Mouse (Mus musculus) gastrocnemius, postnatal 36 days (tissue): ENCODE data around the gene Thbs1. TPM values are rescaled to one million over a fixed set of nuclear protein-coding genes. Genes with fewer than 3 reads are reported as not detected.
A peak's percentile ranks its signal among the peaks of the same experiment; 100 is the strongest.

ENCODE experiments used
- DNase-seq, 2 experiments: peaks; one replicate each; pipeline ENCODE4 v3.0.0; 2022
- intact Hi-C: fragments of 180-260 bp; cut with DNase I; formaldehyde crosslinking; loops from one replicate; pipeline ENCODE4 v1.15.1; 2025
- long read RNA-seq, 2 experiments: library from polyadenylated mRNA; stranded (forward); transcript quantifications; one replicate each; pipeline ENCODE4 v2.0.0; 2021
- total RNA-seq, 2 experiments: library from RNA; stranded (reverse); gene quantifications; 2 replicates each; pipeline ENCODE4 v1.2.3; 2021

Thbs1 gene
- 1 to 10 TPM; 7.4 to 7.7 TPM for total RNA-seq
- long read RNA-seq, experiment 1, partial matches to known transcripts, result 2 of 2 reads
- long read RNA-seq, experiment 1, other reads (novel, unspliced or antisense), result 0 of 2 reads
- long read RNA-seq, experiment 2, result 0 reads

DNA sequence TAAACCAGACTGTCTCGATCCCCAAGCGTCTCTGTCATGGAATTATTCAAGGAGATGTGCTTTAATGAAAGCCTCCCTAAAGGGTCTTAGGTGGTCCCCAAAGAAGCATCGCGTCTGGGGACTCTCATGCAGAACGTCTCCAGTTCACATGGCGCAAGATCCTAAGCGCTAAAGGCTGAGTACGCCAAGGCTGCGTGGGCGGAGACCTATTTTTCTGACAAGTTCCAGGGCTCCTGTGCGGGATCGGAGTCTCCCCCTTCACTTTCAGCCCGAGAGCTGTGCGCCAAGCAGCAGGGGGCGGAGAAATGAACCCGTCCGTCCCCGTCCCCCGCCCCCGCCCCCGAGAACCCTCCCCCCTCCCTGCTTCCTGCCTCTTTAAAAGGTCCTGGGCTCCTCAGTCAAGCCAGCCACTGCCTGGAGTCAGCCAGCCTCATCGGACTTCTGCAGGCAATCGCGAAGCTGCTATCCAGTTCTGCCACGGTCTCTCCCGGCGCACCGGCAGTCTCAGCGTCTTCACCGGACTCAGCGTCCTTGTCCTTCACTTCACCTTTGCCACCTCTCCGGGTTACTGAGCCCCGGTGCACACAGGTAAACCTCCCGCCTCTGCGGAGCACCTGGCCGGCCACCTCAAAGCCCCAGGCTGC lies at the start of gene Thbs1:
Gene Thbs1 (plus strand): TSS at position 389 of the 644 bp plus-strand sequence.
- DNase-seq, result peak; percentile 60 to 68
- intact Hi-C loops, result loop anchor here (2.0 to 5.0 kb wide), 2 partner anchors 329 to 571 kb away; no protein-coding TSS in a partner anchor

DNA sequence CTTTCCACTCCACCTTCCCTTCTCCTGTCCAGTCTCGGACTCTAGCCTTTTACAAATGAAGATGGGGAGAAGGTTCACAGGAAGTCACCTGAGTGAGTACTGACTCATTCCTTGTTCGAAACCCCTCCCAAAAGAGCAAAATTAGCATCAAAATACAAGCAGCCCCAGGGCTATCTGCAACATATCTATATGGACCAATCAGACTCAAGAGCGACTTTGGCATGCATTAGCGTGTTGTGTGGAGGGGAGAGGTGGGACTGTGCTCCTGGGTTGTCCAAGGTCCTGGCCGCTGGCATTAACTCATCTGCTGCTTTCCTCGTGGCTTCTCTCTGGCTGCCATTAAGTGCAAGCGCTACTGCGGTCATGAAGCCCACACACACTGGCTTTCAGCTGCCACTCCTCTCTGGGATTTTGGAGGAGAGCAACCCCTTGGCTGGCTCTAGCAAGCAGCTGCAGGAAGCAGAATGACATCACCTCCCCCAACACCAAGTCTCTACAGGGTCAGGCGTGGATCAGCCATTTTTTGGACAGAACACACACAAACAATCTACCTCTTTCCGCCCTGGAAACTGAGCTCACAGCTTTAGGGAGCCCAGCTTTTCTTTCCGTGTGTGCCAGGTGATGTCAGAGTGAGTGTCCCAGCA lies 47.4 kb upstream of the Thbs1 start:
- intact Hi-C loops, result no loop called here
- peak; percentile 10 to 34 for DNase-seq

DNA sequence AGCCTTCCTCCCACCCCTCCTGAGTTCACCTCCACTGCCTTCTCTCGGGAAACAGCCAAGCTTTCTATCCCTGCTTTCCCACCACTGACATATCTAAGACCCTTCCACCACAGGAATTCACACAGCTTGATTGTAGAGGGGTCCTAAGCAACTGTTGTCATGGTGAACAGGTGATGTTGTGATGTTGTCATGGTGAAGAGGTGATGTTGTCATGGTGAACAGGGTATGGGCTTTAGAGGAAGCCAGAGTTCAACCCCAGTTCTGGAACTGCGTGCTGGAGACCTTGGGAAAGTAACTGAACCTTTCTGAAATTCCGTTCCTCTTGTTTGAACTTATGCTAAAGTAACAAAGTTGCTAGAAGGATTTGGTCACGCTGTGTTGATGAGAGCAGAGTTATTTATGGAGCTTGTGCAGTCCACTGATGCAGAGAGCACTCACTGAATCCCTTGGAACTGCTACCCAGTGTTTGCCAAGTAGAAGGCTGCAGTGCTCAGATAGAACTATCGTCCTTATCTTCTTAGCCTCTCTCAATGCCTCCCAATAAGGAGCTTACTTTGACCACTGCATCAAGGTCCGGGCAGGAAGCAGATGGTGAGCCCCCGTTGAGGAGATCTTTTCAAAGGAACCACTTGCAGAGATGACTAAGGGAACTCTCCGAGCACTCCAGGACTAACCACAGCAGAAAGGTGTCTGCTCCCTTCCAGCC lies 45.5 kb upstream of the Thbs1 start:
- no peak for DNase-seq
- intact Hi-C loops, result no loop called here

DNA sequence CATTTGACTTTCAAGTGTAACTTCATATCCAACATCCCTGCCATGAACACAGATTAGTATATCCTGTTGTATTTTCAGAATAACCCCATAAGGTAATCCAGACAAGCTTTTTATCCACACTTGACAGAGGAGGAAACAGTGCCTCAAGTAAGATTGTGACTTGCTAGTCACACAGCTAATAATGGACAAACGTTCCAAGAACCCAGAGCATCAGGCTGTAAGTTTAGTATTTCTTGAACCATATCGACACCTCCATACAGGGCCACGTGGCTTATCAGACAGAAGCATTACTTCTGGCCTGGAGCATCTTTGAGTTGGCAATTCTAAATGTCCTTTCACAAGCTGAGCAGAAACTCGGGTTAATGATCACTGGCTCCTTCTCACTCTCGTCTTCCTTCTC lies 41.7 kb upstream of the Thbs1 start:
- no peak for DNase-seq
- intact Hi-C loops, result no loop called here

DNA sequence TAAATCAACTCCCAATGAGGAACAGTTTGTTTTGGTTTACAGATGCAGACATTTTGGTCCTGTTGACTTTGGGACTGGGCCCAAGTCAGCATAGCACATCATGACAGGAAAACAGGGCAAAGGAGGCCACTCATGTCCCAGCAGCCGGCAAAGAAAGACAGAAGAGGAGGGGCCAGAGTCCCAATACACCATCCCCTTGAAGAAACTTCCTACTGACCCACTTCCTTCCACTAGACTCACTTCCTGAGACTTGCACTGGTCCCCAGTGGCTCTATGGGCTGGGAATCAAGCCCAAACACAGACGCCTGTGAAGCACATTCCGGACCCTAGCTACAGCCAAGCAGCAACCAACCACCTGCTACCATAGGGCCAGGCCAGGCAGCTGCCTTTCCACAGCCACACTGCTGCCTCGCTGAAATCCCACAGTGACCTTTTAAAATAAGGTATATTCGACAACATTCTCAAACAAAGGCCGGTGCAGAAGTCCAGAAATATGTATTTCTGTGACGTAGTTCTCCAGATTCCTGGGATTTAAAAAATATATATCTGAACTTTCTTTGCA lies 38.8 kb upstream of the Thbs1 start:
- DNase-seq, result peak in 1 of 2 experiments; percentile 16
- intact Hi-C loops, result no loop called here

DNA sequence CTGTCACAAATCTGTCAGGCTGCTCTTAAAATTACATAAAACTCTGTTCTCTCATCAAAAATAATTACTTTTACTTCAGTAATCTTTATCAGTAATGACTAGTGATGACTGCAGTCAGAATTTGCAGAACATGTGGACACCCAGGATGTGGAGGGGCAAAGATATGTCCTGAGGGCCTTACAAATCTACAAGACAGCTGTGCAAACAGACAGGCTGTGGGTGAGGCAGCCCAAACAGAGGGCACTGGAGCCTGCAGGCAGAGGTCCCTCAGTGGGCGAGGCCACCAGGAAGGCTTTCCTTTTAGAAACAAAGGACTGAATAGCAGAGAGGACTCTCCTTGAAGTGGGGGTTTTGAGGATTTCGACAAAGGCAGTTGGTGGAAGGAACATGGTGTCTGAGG lies 37.6 kb upstream of the Thbs1 start:
- intact Hi-C loops, result no loop called here
- DNase-seq, result no peak

DNA sequence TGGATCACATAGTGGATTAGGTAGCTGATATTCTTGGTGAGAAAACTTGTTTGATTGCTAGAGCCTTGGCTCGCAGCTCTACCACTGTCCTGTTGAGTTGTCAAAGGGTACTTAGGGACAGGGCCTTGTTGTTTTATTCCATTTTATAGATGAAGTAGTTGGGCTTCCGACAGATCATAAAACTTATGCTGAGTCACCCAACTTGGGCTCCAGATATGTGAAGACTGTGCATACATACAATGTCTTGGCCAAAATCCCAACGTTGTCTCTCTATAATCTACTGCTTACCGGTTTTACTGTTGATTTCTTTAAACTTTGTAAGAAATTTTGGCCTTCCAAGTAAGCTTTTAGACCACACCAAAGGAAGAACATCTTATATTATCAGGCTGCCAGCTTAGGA lies 36.5 kb upstream of the Thbs1 start:
- intact Hi-C loops, result no loop called here
- no peak for DNase-seq

DNA sequence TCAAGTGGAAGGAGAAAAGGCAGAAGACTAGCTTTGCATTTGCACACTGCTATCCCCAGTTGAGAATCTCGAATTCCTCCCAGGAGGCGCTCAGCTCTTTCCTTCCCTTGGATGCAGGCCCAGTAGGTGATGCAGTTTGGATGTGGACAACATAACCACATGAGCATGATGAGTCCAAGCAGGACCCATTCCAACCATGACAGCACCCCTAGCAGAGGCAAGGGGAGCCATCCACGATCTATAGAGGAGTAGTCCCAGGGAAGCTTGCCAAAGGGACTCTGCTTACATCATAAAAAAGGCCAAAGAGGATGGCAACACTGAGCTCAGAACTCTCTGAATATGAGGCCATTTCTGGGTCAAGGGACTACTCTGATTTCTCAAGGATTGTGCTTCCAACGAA lies 32.5 kb upstream of the Thbs1 start:
- intact Hi-C loops, result no loop called here
- DNase-seq, result no peak

DNA sequence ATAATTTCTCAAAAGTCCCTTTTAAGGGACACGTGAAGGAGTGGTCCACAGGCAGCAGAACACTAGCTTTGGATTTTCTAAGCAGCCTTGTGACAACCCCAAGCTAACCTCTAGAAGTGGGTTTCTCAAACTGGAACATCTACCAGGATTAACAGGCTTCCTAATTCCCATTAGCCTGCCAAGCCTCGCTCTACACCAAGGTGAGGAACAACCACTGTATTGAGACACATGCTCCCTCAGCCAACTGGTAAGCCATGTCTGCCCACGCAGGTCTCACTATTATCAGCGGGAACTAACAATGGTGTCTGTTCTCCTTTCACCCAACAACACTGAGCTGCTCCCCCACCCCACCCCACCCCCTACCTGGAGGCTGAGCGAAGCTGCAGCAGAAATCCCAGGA lies 30.1 kb upstream of the Thbs1 start:
- intact Hi-C loops, result no loop called here
- DNase-seq, result no peak

DNA sequence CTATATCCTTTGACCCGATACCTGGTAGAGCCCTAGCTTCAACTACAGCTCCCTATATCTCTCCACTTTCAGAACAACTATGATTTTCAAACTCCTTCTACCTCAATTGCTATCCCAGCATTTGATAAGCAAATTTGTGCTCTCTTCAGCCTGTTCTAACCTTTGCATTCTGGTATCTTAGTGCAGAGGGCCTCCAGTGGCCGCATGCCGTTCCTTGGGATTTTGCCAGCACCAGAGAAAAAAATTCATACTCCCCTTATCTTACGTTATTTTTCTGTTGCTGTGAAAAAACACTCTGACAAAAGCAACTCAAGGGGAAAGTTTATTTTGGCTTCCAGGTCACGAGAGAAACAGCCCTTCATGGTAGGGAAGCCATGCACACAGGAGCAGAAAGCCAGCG lies 28.0 kb upstream of the Thbs1 start:
- DNase-seq, result no peak
- intact Hi-C loops, result no loop called here

DNA sequence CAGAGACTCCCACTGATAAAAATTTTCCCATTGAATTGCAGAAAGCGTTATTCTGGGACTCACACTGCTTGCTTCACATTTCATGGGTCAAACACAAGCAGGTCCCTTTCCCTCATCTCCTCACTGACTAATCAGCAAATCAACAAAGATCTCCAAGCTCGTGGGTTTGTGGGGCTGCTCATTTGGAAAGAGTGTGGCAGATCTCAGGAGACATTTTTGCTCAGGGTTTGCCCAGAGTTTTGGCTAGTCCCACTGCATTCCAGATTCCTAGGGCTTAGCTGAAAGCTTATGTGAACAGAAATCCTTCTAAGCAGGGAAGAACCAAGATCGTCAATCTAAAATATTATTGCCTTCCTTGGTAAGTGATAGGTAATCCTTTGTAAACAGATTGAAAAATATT lies 27.0 kb upstream of the Thbs1 start:
- DNase-seq, result no peak
- intact Hi-C loops, result no loop called here

DNA sequence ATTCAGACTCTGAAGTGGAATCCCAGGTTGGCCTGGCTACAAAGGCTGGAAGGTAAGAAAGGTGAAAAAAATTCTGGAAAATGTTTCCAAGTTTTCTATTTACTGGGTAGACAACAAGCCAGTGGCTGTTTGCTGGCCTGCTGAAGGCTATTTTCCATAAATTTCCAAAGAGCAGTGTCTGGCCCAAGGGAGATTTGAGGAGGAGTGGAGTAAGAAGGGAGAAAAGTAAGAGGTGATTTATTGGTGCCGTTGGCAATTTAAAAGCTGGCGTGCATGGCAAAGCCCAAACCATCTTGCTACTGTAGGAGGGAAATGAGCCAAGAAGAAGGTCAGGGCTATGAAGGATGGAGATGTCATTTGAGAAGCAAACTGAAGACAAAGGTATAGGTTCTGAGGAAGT lies 26.0 kb upstream of the Thbs1 start:
- intact Hi-C loops, result no loop called here
- DNase-seq, result no peak

DNA sequence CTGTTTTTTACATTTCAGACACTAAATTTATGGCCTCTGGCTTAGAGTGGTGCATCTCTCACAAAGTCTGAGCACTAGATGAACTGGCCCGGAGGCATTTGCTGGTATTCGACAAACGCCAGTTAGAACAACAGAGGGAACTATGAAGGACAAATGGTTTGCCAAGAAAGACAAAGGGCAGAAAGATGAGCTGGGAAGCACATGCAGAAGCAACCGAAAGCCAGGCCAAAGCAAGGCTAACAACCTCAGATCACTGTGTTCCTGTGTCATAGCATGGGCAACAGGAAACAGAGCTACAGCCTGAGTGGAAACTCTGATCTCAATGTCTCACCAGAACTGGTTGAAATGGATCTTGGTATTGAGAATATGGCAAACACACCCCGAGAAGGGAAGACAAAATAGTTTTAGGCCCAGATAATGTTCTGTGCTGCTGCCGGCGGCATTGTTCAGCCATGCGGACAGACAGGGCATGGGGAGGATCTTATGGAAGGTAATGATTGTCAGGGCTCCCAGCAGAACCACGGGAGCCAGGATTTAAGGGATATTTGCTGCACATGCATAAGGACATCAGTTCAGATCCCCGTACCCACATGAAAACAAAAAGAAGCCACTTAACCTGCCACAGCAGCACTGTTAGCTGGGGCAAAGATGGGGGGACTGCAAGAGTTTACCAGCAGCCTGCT lies 24.5 kb upstream of the Thbs1 start:
- DNase-seq, result no peak
- intact Hi-C loops, result no loop called here

DNA sequence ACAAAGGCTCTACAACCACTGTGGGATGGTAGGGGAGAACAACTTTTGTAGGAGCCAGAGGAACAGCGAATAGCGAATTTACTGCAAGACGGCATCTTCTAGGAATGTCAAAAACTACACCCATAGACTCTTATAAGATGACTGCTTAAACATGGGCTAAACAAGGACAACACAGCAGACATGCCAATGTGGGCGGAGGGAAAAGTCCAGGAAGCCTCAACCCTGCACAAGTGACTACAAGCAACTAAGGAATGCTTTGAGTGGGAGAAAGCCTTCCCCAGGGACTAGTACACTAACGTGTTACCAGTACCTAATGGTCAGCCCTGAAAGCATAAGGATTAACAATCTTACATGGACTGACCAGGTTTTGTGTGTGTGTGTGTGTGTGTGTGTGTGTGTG lies 20.4 kb upstream of the Thbs1 start:
- no peak for DNase-seq
- intact Hi-C loops, result no loop called here

DNA sequence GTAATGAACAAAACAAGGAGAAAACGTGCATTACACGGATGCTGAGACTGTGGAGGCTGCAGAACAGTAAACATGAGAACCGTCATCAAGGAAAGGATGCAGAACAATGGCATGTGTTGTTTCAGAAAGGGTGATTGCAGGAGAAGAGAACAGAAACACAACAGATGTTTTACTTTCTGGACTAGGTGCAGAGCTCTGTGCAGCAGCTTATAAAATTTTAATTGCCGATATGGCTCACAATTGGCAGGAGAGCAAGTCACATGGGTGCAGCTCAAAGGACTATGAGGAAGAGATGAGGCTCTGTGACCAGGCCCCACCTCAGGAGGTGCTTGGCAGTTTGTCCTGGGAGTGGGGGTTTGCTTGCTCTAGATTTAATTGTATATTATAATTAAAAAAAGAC lies 12.6 kb upstream of the Thbs1 start:
- intact Hi-C loops, result no loop called here
- DNase-seq, result no peak

DNA sequence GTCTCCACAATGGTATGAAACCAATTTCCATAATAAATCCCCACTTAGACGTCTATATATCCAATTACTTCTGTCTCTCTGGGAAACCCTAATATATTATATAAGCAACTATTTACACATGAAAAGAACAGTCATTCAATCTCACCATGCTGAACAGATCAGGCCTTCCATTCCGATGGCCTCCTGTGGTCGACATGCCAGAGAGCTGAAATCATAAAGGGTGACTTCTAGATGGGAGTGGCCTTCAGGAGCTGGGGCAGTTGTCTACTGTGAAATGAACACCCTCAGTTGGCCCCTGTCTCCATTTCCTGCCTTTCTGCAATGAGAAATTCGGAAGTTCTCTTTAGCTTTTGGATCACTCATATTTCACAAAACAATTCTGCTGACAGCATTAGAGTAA lies 9.5 kb upstream of the Thbs1 start:
- DNase-seq, result no peak
- intact Hi-C loops, result no loop called here

DNA sequence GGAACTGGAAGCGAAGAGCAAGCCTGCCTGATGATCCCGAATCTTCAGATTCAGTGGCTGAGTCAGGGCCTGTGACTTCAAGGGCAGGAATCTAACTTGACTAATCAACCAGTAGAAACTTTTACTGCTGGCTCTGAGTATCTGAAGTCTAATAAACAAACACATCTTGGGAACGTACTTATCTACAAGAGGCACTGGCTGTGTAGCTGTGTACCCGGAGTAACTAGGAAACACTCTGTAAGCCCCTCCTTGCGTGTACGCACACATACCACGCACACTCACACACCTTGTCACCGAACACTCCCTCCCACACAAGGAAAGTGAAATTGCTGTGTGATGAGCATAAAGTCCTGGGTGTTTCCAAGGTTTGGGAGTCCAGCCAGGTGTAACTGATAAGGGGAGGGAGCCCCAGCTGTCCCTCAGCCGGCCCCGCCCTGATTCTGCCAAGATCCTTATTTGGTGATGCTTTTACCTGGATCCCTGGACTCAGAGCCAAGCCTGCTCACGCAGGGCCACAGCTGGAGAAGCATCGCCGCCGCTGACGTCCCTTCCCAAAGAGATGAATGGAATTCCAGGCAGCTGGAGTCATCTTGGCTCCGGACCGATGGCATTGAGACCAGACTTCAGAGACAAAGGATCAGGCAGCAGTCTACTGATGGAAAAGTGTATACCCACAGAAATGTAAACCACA lies 1.3 kb upstream of the Thbs1 start:
- intact Hi-C loops, result loop anchor here (2.0 to 5.0 kb wide), 2 partner anchors 328 to 570 kb away; no protein-coding TSS in a partner anchor
- DNase-seq, result peak; percentile 33 to 57

DNA sequence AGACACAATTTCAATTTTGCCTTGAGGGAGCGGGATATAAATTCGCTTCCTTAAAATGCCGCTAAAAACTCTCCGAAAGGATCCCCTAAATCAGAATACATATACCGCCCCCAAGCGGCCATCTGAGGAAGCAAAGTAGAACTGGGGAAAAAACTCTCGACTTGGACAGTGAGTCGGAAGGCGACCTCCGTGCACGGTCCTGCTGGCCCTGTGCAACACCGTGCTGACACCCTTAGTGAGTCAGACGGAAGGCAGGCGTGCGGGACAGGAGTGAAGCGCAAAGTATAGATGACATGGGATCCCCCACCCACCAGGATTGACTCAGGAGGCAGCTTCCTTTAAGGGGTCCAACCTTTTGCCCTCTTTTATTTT lies 574 bp upstream of the Thbs1 start:
- intact Hi-C loops, result loop anchor here (2.0 to 5.0 kb wide), 2 partner anchors 329 to 570 kb away; no protein-coding TSS in a partner anchor
- peak; percentile 80 to 86 for DNase-seq

DNA sequence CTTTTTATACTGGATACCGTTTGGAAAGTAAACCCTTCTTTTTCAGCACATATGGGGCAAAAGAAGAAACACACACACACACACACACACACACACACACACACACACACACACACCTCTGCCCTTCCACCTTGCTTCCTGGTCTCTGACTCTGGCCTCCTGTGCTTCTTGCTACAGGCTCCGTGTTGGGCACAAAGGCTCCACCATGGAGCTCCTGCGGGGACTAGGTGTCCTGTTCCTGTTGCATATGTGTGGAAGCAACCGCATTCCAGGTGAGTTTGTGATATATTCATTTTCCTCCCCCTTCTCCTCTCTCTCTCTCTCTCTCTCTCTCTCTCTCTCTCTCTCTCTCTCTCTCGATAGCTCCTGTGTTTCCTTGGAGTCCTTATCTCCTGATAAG lies 762 bp downstream of the Thbs1 start:
- DNase-seq, result no peak
- intact Hi-C loops, result loop anchor here (5.0 kb wide), 1 partner anchor 330 kb away; no protein-coding TSS in a partner anchor
